Mouse (Mus musculus) brain, embryonic 14.5 days (tissue): ENCODE measurements around the gene Pde4d.

Experiments
- CTCF ChIP-seq: fragments of 200-500 bp; IDR thresholded peaks from 2 replicates; pipeline ENCODE4 v1.5.1; 2012; ENCODE audit warnings: inconsistent platforms, mild to moderate bottlenecking, moderate library complexity, borderline replicate concordance; ENCODE audit not compliant: insufficient read depth, insufficient read length; ENCODE audit errors: extremely low read depth
- POLR2A ChIP-seq: fragments of 200-500 bp; IDR thresholded peaks from 2 replicates; pipeline ENCODE4 v1.6.1; 2012; ENCODE audit warnings: mild to moderate bottlenecking, inconsistent platforms, borderline replicate concordance; ENCODE audit not compliant: poor library complexity, insufficient read depth, insufficient read length, severe bottlenecking; ENCODE audit errors: extremely low read depth

DNA sequence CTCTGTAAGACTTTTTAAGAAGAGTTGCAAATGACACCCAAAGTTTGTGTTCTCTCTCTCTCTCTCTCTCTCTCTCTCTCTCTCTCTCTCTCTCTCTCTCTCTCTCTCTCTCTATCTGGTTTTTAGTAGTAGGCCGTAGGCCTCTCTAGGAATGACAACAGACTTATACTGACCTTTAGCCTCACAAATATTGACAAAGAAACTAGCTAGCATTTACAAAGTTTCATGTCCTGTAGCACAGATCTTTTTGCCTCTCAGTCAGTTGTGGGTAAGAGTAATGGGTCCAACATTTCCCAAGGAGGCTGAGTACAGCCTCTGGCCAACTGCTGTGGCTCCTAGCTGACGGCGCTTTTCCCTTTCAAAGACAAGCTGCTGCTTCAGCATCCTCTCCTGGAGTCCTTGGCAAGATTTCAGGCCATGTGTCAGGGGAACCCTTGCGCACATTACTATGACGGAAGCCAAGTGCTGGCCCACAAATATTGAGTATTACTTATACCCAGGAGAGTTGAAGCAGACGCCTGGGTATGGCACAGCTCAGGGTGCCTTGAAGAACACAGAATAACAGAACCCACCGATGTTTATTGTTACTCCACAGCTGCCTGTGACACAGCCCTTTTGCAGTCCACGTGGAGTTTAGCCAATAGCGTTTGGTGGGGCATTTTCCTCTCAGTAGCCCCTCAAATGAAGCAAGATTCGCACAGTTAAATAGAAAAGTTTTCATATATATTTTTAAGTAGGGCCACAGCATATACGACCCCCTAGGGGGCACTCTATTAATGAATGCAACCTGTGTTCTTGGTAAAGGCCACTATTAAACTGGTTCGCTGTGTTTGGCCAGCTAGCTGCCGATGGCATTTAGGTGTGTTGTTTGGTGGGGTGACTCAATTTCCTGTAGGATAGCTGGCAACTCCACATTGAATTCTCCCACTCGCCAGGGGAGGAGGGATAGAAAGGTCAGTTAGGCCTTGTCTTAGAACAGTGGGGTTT lies 1450.0 kb downstream of the Pde4d start:
- TF ChIP-seq CTCF (no peak), POLR2A (no peak)
